Mouse (Mus musculus) CD4-positive, CD25-positive, alpha-beta regulatory T cell, adult 2 months (primary cell): ENCODE measurements at regions not wholly inside any gene's neighbourhood (a gene's known extent, or its start where the extent isn't known, plus 50 kb on each side); places are given as distances from the start of the nearest gene placed in this dataset.

Experiments used
- DNase-seq: peaks from one replicate; pipeline ENCODE4 v3.0.0-alpha.2; 2012; ENCODE audit warnings: low read depth, low spot score

- DNase-seq, result peak; percentile 6
Observed at GRCm38 (mm10) chr16:50092780-50093179, 292.4 kb downstream of the Cd47 start.

- no peak for DNase-seq
Observed at GRCm38 (mm10) chr16:50095858-50096551, 295.7 kb downstream of the Cd47 start.

GRCm38 (mm10) chr16:50096563-50096962 lies 296.2 kb downstream of the Cd47 start:
- DNase-seq, result no peak

- no peak for DNase-seq
Observed at GRCm38 (mm10) chr16:50103340-50103739, 303.0 kb downstream of the Cd47 start.

DNA sequence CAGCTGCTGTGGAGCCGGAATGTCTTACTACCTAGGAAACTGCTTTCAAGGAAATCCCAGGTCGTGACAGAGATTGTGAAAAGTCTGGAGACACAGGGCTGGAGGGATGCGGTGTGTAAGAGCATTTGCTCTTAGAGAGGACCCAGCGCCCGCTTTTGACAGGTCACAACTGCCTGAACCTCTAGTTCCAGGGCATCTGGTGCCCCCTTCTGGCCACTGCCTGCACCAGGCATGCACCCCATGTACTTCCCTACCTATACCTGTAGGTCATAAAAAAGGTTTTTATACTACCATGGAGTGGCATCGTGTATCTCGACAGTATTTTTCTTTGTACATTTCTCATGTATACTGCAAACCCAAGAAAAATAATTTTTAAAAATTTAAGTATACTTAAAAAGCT lies 314.0 kb downstream of the Bbx start:
- DNase-seq, result peak; percentile 61

DNA sequence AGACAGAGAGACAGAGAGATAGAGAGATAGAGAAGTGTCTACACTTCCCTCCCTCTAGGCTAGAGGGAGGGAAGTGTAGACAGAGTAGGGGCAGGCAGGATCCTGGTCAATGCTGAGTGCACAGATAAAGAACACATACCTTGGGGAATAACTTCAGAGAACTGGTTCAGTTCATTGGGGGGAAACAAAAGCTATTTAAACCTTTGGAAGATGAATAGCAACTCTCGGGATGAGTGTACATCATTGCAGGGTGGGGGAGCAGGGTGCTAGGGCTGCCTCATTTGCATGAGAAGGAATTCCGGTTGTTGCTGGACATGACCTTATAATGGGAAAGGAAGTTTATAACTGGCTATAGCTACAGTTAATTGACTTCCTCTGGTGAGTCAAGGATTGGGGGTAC lies 309.7 kb downstream of the Bbx start:
- DNase-seq, result no peak

DNA sequence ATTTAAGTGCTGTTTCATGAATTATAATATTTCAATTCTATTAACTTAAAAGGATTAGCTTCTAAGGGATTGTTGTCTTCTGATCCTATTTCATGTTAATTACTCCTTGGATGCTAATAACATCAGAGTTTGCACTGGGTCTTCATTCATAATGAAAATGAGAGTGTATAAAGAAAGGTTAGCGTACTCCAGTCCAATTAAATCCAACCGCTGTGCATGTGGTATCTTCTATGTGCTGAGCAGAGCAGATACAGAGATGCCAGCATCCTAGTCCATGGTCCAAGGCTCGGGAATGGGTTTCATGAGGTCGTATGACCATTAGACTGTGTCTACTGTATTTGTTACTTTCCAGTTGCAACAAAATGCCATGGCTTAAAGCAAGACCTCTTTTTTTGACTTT lies 307.5 kb downstream of the Bbx start:
- DNase-seq, result no peak

DNA sequence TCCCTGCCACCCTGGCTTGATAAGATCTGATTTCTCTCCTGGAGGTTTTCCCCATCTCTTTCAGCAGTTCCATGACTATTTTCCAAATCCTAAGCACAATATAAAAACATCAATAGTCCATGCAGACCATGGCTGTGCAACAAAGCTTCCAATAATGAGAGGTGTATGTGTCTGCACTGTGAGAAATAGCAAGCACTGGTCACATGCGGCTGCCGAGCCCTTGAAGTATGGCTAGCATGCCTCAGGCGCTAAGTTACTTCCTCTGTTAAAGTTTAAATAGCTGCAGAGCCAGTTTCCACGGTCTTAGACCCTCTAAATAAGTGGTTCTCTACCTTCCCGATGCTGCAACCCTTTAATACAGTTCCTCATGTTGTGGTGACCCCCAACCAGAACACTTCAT lies 306.6 kb downstream of the Bbx start:
- no peak for DNase-seq

GRCm38 (mm10) chr16:50131406-50131805 lies 300.8 kb downstream of the Bbx start:
- no peak for DNase-seq
